Mouse (Mus musculus): ENCODE data around the gene Olfr1375. TPM values are rescaled to one million over a fixed set of nuclear protein-coding genes. Genes with fewer than 3 reads are reported as not detected.
"Not testable (repeated sequence)": the region's sequence is repeated elsewhere in the genome, so short reads cannot be mapped to it uniquely, and the experiment has no call there.

Gene Olfr1375
- total and polyA plus RNA-seq, 3 experiments: not detected

- TF ChIP-seq POLR2A (IDR thresholded peaks at IDR 0.05; ENCODE audit: insufficient read depth, low read depth, low read length): no peak
- no peak for TF ChIP-seq EP300 (IDR thresholded peaks at IDR 0.05; ENCODE audit: insufficient read depth, low read depth, low read length)
- TF ChIP-seq CTCF (IDR thresholded peaks at IDR 0.05): no peak
- no peak overlapping the region for H3K27ac ChIP-seq
- H3K79me2 ChIP-seq (replicated peaks; ENCODE audit: control insufficient read depth, insufficient read depth, low read length): no peaks in the 10 kb centered on the region
- H3K27me3 ChIP-seq (ENCODE audit: control insufficient read depth, insufficient read depth, low read length): no peaks in the 10 kb centered on the region
- H3K36me3 ChIP-seq (ENCODE audit: control insufficient read depth, insufficient read depth, low read length): no peaks in the 10 kb centered on the region
- DNase-seq: no peak
- WGBS: 65% methylated on average over 2 of the region's 2 CpGs
- H3K4me1 ChIP-seq (ENCODE audit: control insufficient read depth, insufficient read depth, low read length): no peaks in the 10 kb centered on the region
- H3K9ac ChIP-seq (ENCODE audit: low read depth, low read length): no peak overlapping the region
- H3K4me3 ChIP-seq: no peak overlapping the region
- intact Hi-C loops (cut with DNase I): no loop called here
Measured at GRCm38 (mm10) chr11:51030225-51030624, 17.7 kb upstream of the Olfr1375 start.

GRCm38 (mm10) chr11:51032851-51033250 is 15.1 kb upstream of the Olfr1375 start:
- peaks cover 1% of the 10 kb centered on the region; the same call in 1 of the 2 replicates for H3K27me3 ChIP-seq (ENCODE audit: control insufficient read depth, insufficient read depth, low read length)
- H3K4me1 ChIP-seq (ENCODE audit: control insufficient read depth, insufficient read depth, low read length): no peaks in the 10 kb centered on the region
- no peak overlapping the region for H3K4me3 ChIP-seq
- H3K36me3 ChIP-seq (ENCODE audit: control insufficient read depth, insufficient read depth, low read length): no peaks in the 10 kb centered on the region
- TF ChIP-seq POLR2A (IDR thresholded peaks at IDR 0.05; ENCODE audit: insufficient read depth, low read depth, low read length) (no peak), CTCF (IDR thresholded peaks at IDR 0.05) (peak; percentile 92), EP300 (IDR thresholded peaks at IDR 0.05; ENCODE audit: insufficient read depth, low read depth, low read length) (no peak)
- 15% methylated on average over 1 of the region's 1 CpGs for WGBS
- DNase-seq: no peak
- H3K27ac ChIP-seq: no peak overlapping the region
- intact Hi-C loops (cut with DNase I): loop anchor here (1.0 kb wide), 1 partner anchor 93 kb away; no protein-coding TSS in a partner anchor
- H3K79me2 ChIP-seq (replicated peaks; ENCODE audit: control insufficient read depth, insufficient read depth, low read length): no peaks in the 10 kb centered on the region
- H3K9ac ChIP-seq (ENCODE audit: low read depth, low read length): no peak overlapping the region

- H3K4me1 ChIP-seq (ENCODE audit: control insufficient read depth, insufficient read depth, low read length); H3K36me3 ChIP-seq (ENCODE audit: control insufficient read depth, insufficient read depth, low read length); H3K9ac ChIP-seq (ENCODE audit: low read depth, low read length); H3K27me3 ChIP-seq (ENCODE audit: control insufficient read depth, insufficient read depth, low read length); H3K4me3 ChIP-seq; intact Hi-C loops (cut with DNase I); H3K79me2 ChIP-seq (replicated peaks; ENCODE audit: control insufficient read depth, insufficient read depth, low read length); H3K27ac ChIP-seq; DNase-seq: not testable (repeated sequence)
Measured at GRCm38 (mm10) chr11:51034141-51034540, 13.8 kb upstream of the Olfr1375 start.

GRCm38 (mm10) chr11:51035951-51036350 is 12.0 kb upstream of the Olfr1375 start:
- Histone ChIP-seq H3K79me2 (replicated peaks; ENCODE audit: control insufficient read depth, insufficient read depth, low read length) (no peaks in the 10 kb centered on the region), H3K27ac (no peak overlapping the region), H3K36me3 (ENCODE audit: control insufficient read depth, insufficient read depth, low read length) (no peaks in the 10 kb centered on the region)

GRCm38 (mm10) chr11:51044776-51045175 is 3.1 kb upstream of the Olfr1375 start:
- H3K79me2 ChIP-seq (replicated peaks; ENCODE audit: control insufficient read depth, insufficient read depth, low read length); H3K4me3 ChIP-seq; H3K9ac ChIP-seq (ENCODE audit: low read depth, low read length); intact Hi-C loops (cut with DNase I); H3K27me3 ChIP-seq (ENCODE audit: control insufficient read depth, insufficient read depth, low read length); H3K36me3 ChIP-seq (ENCODE audit: control insufficient read depth, insufficient read depth, low read length); H3K27ac ChIP-seq; DNase-seq; H3K4me1 ChIP-seq (ENCODE audit: control insufficient read depth, insufficient read depth, low read length): not testable (repeated sequence)
- 61% methylated on average over 3 of the region's 3 CpGs for WGBS

More at GRCm38 (mm10) chr11:51035951-51036350, 12.0 kb upstream of the Olfr1375 start:
- 34% methylated on average over 2 of the region's 2 CpGs for WGBS
- Histone ChIP-seq H3K9ac (ENCODE audit: low read depth, low read length) (no peak overlapping the region), H3K27me3 (ENCODE audit: control insufficient read depth, insufficient read depth, low read length) (peaks cover 1% of the 10 kb centered on the region; the same call in 1 of the 2 replicates), H3K4me3 (no peak overlapping the region), H3K4me1 (ENCODE audit: control insufficient read depth, insufficient read depth, low read length) (no peaks in the 10 kb centered on the region)
- no peak for TF ChIP-seq EP300 (IDR thresholded peaks at IDR 0.05; ENCODE audit: insufficient read depth, low read depth, low read length)
- no peak for TF ChIP-seq CTCF (IDR thresholded peaks at IDR 0.05)
- TF ChIP-seq POLR2A (IDR thresholded peaks at IDR 0.05; ENCODE audit: insufficient read depth, low read depth, low read length): no peak
- DNase-seq: no peak
- intact Hi-C loops (cut with DNase I): no loop called here

GRCm38 (mm10) chr11:51051678-51052077 is 3.8 kb downstream of the Olfr1375 start:
- Histone ChIP-seq H3K27ac (no peak overlapping the region), H3K27me3 (ENCODE audit: control insufficient read depth, insufficient read depth, low read length) (no peaks in the 10 kb centered on the region), H3K79me2 (replicated peaks; ENCODE audit: control insufficient read depth, insufficient read depth, low read length) (no peaks in the 10 kb centered on the region), H3K36me3 (ENCODE audit: control insufficient read depth, insufficient read depth, low read length) (no peaks in the 10 kb centered on the region), H3K4me1 (ENCODE audit: control insufficient read depth, insufficient read depth, low read length) (no peaks in the 10 kb centered on the region), H3K9ac (ENCODE audit: low read depth, low read length) (no peak overlapping the region), H3K4me3 (no peak overlapping the region)
- TF ChIP-seq CTCF (IDR thresholded peaks at IDR 0.05) (no peak), EP300 (IDR thresholded peaks at IDR 0.05; ENCODE audit: insufficient read depth, low read depth, low read length) (no peak), POLR2A (IDR thresholded peaks at IDR 0.05; ENCODE audit: insufficient read depth, low read depth, low read length) (no peak)
- DNase-seq: no peak
- 46% methylated on average over 2 of the region's 2 CpGs for WGBS
- intact Hi-C loops (cut with DNase I): no loop called here

Measured in heart, adult 2 months (tissue).